Mouse (Mus musculus) urinary bladder, adult 18-20 months (tissue): Measurements from ENCODE around the gene Cstf3.

Source experiments
- DNase-seq, 2 experiments: peaks; one replicate each; pipeline ENCODE4 v3.0.0; 2022; ENCODE audit warnings: low spot score in 2 of 2, mixed read lengths in 2 of 2

Gene Cstf3

GRCm38 (mm10) chr2:104711585-104712485, 121.5 kb downstream of the Cstf3 start, which contains the start of gene Tcp11l1:
TSS of gene Tcp11l1 (minus strand) at chr2:104712169.
- peak; percentile 48 to 83 for DNase-seq

GRCm38 (mm10) chr2:104712486-104712809, 122.1 kb downstream of the Cstf3 start:
- no peak for DNase-seq

GRCm38 (mm10) chr2:104714254-104714691, 124.0 kb downstream of the Cstf3 start:
- DNase-seq = no peak
